Mouse (Mus musculus): Measurements from ENCODE around the gene Ppm1j.

GRCm38 (mm10) chr3:104818749-104819134 lies 37.9 kb downstream of the Ppm1j start:
- TF ChIP-seq CTCF (IDR thresholded peaks at IDR 0.05; ENCODE audit: control insufficient read depth, insufficient read depth, insufficient replicate concordance, low read depth, low read length) = no peak
- no peak for TF ChIP-seq POLR2A (IDR thresholded peaks at IDR 0.05; ENCODE audit: control insufficient read depth, low read depth, low read length)

Measured in testis, adult 2 months (tissue).